Mouse (Mus musculus) megakaryocyte, embryonic 14.5 days (primary cell): Measurements from ENCODE around the gene Vps26b.

Source experiments
- FLI1 ChIP-seq: IDR thresholded peaks from 2 replicates; pipeline ENCODE4 v1.6.1; 2012; ENCODE audit warnings: low read length, inconsistent platforms, mixed read lengths
- GATA1 ChIP-seq: IDR thresholded peaks from 3 replicates; pipeline ENCODE4 v1.6.1; 2012; ENCODE audit warnings: mixed read lengths, low read length, inconsistent platforms, borderline replicate concordance

- TF ChIP-seq GATA1, result no peak
- TF ChIP-seq FLI1, result no peak
These were observed 23.9 kb downstream of the Vps26b start for GRCm38 (mm10) chr9:27005933-27006332.
